Comparison of ENCODE assay signal across 8 mouse cellular contexts in genomic region chr4:43209081-43209579, GRCm38 (mm10). TPM values are rescaled to one million over a fixed set of nuclear protein-coding genes. Genes with fewer than 3 reads are reported as not detected.
DNase-seq lines count a peak whose midpoint lies in the region; ATAC-seq lines count a peak whose summit lies in the region.

No protein-coding gene starts in this region.

- peak; percentile 81 for ATAC-seq in embryonic facial prominence, embryonic 13.5 days (ENCODE audit: insufficient number of reproducible peaks, insufficient read depth, low FRiP score, low TSS enrichment, low read depth)
- peak; percentile 90; the same call in 1 of the 2 replicates for ATAC-seq in neural tube, embryonic 14.5 days (ENCODE audit: low read depth)

- H3K36me3 ChIP-seq in embryonic facial prominence, embryonic 13.5 days: no peaks in the 10 kb centered on the region
- H3K36me3 ChIP-seq in neural tube, embryonic 14.5 days (ENCODE audit: control insufficient read depth, insufficient read depth, low read length): no peaks in the 10 kb centered on the region

- peaks cover 13% of the 10 kb centered on the region for H3K4me1 ChIP-seq in embryonic facial prominence, embryonic 13.5 days
- peaks cover 4% of the 10 kb centered on the region for H3K4me1 ChIP-seq in neural tube, embryonic 14.5 days (ENCODE audit: control insufficient read depth, insufficient read depth, low read length)

- peak overlapping the region; percentile 64 for H3K4me2 ChIP-seq in embryonic facial prominence, embryonic 13.5 days
- H3K4me2 ChIP-seq in neural tube, embryonic 14.5 days (ENCODE audit: low read depth, low read length): peak overlapping the region; percentile 42

- no peaks in the 10 kb centered on the region for H3K9me3 ChIP-seq in embryonic facial prominence, embryonic 13.5 days
- no peaks in the 10 kb centered on the region for H3K9me3 ChIP-seq in neural tube, embryonic 14.5 days (ENCODE audit: control insufficient read depth, low read length)

- 3% methylated on average over 8 of the region's 8 CpGs for WGBS in embryonic facial prominence, embryonic 13.5 days
- WGBS in neural tube, embryonic 14.5 days: 2% methylated on average over 8 of the region's 8 CpGs

- no peaks in the 10 kb centered on the region for H3K27me3 ChIP-seq in embryonic facial prominence, embryonic 13.5 days
- H3K27me3 ChIP-seq in neural tube, embryonic 14.5 days (ENCODE audit: control insufficient read depth, insufficient read depth, low read length): no peaks in the 10 kb centered on the region

- peak overlapping the region; percentile 39 for H3K4me3 ChIP-seq in embryonic facial prominence, embryonic 13.5 days
- peak overlapping the region; percentile 17 for H3K4me3 ChIP-seq in neural tube, embryonic 14.5 days (ENCODE audit: low read depth, low read length)

- peak overlapping the region; percentile 71 for H3K9ac ChIP-seq in embryonic facial prominence, embryonic 13.5 days
- peak overlapping the region; percentile 9; the same call in 1 of the 2 replicates for H3K9ac ChIP-seq in neural tube, embryonic 14.5 days (replicated peaks; ENCODE audit: low read depth, low read length)

- DNase-seq in layer of hippocampus, adult 11-12 months (ENCODE audit: low spot score): peak; percentile 66
- DNase-seq in layer of hippocampus, adult 9-10 months (ENCODE audit: low spot score): no peak
- DNase-seq in heart, postnatal 14 days: peak; percentile 4 to 10
- peak; percentile 66 to 92 for DNase-seq in left cerebral cortex, postnatal 25 days (ENCODE audit: low spot score in 2 of 2)
- DNase-seq in testis, postnatal 14 days (ENCODE audit: low spot score): no peak
- DNase-seq in B cell, adult 2 months: no peak

- peak overlapping the region; percentile 73 for H3K27ac ChIP-seq in embryonic facial prominence, embryonic 13.5 days
- H3K27ac ChIP-seq in neural tube, embryonic 14.5 days (ENCODE audit: low read depth, low read length): peak overlapping the region; percentile 55

- intact Hi-C loops in heart, postnatal 14 days (cut with DNase I): no loop called here
- intact Hi-C loops in left cerebral cortex, postnatal 25 days (cut with DNase I): loop anchor here (5.0 kb wide), 1 partner anchor 38 kb away; no protein-coding TSS in a partner anchor

RNA-seq across cellular contexts. Expression of gene Atp8b5, which starts 57.8 kb away (rescaled TPM):
- 0.41 and 0.62 TPM in 2 replicates for polyA plus RNA-seq in embryonic facial prominence, embryonic 13.5 days (2015; fragmentation: Nextera tagmentation; extraction: Ambion mirVana)
- under 1 TPM in 1 of 2 experiments, not detected in 1; 0.10 TPM for total RNA-seq in heart, postnatal 14 days (2021)
- under 1 TPM; 0.23 to 0.46 TPM for total RNA-seq in left cerebral cortex, postnatal 25 days (2021)
- 0.68 and 0.86 TPM in 2 replicates for polyA plus RNA-seq in neural tube, embryonic 14.5 days (2014; fragmentation: Nextera tagmentation; extraction: Ambion mirVana)

Comparison
In these comparisons a context has a peak if more than half of its experiments do, and no peak if none do; other contexts are left out.
1. DNase-seq: peak in layer of hippocampus, adult 11-12 months (single experiment), heart, postnatal 14 days (2 of 2) and left cerebral cortex, postnatal 25 days (2 of 2); none in layer of hippocampus, adult 9-10 months (single experiment), testis, postnatal 14 days (single experiment) and B cell, adult 2 months (0 of 2).